Mouse (Mus musculus) stomach, postnatal 0 days (tissue): ENCODE results near the gene Zfp704.

ENCODE experiments used
- CTCF ChIP-seq: IDR thresholded peaks from 2 replicates; pipeline ENCODE4 v1.5.1; 2016; ENCODE audit warnings: antibody characterized with exemption, low read depth, mild to moderate bottlenecking, moderate library complexity
- EP300 ChIP-seq: optimal IDR thresholded peaks from 2 replicates; pipeline ENCODE3; 2016; ENCODE audit warnings: antibody characterized with exemption

GRCm38 (mm10) chr3:9432796-9433526, 176.9 kb downstream of the Zfp704 start:
- TF ChIP-seq CTCF (no peak), EP300 (no peak)
